Mouse (Mus musculus) right cerebral cortex, postnatal 25 days (tissue): ENCODE measurements around the gene Stam.
"Not testable (repeated sequence)": the region's sequence is repeated elsewhere in the genome, so short reads cannot be mapped to it uniquely, and the experiment has no call there.

Experiments
- DNase-seq: peaks from one replicate; pipeline ENCODE4 v3.0.0; 2022

Stam gene

GRCm38 (mm10) chr2:14198325-14198903, 124.5 kb downstream of the Stam start:
- DNase-seq = not testable (repeated sequence)
